ENCODE assay signal across 23 mouse cellular contexts in the genomic region with DNA sequence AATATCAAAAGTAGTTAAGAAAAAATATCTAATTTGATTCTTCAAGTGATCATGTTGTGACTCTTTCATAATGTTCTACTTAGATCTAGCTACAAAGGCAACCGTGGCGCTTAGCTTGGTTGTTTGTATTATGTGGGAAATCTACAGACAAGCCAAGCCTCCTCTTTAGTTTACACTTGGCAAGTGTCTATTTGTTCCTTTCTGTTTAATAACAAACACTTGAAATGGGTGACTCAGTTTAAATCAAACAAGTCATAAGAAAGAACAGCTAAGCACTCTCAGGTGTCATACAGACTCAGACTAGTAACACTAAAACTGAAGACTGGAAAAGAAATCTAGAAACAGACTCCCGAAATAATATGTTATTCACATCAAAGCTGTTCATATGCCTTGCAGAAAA. TPM values are rescaled to one million over a fixed set of nuclear protein-coding genes. Genes with fewer than 3 reads are reported as not detected.
"Had no signal": no experiment of that assay in that cellular context is flagged by ENCODE, and none has a peak within 500 bp of the region (broad histone marks: within the 10 kb centered on the region; RNA-seq: fewer than 3 reads in every experiment).

No protein-coding gene starts in this region.

- H3K27me3 ChIP-seq: liver, embryonic 12.5 days; midbrain, embryonic 12.5 days; neural tube, embryonic 13.5 days; neural tube, embryonic 15.5 days had no signal

- H3K27ac ChIP-seq: liver, embryonic 12.5 days; liver, embryonic 14.5 days; midbrain, embryonic 10.5 days; midbrain, embryonic 12.5 days; neural tube, embryonic 13.5 days; neural tube, embryonic 15.5 days had no signal

- H3K4me2 ChIP-seq: liver, embryonic 12.5 days; midbrain, embryonic 12.5 days; neural tube, embryonic 13.5 days; neural tube, embryonic 15.5 days had no signal

- H3K9me3 ChIP-seq: liver, embryonic 12.5 days; midbrain, embryonic 10.5 days; midbrain, embryonic 12.5 days; neural tube, embryonic 13.5 days; neural tube, embryonic 15.5 days had no signal

- H3K4me3 ChIP-seq: liver, embryonic 12.5 days; midbrain, embryonic 10.5 days; midbrain, embryonic 12.5 days; myocyte; neural tube, embryonic 13.5 days; neural tube, embryonic 15.5 days had no signal

- H3K4me1 ChIP-seq: liver, embryonic 12.5 days; midbrain, embryonic 10.5 days; midbrain, embryonic 12.5 days; neural tube, embryonic 13.5 days; neural tube, embryonic 15.5 days had no signal

- H3K9ac ChIP-seq: liver, embryonic 12.5 days; liver, embryonic 14.5 days; midbrain, embryonic 12.5 days; neural tube, embryonic 13.5 days; neural tube, embryonic 15.5 days had no signal

- DNase-seq: midbrain, embryonic 14.5 days; retina, postnatal 1 day; right cerebral cortex, adult 18-20 months; right cerebral cortex, postnatal 25 days; right cerebral cortex, postnatal 4 days; spleen, adult 18-20 months; thymus, adult 2 months; thymus, postnatal 25 days; thymus, postnatal 4 days had no signal

- ATAC-seq: liver, embryonic 12.5 days; midbrain, embryonic 16.5 days had no signal

- H3K36me3 ChIP-seq: liver, embryonic 12.5 days; midbrain, embryonic 10.5 days; midbrain, embryonic 12.5 days; neural tube, embryonic 13.5 days; neural tube, embryonic 15.5 days had no signal

RNA-seq across cellular contexts. Expression of gene Arhgef38, which starts 47.2 kb away (rescaled TPM):
- total RNA-seq: megakaryocyte, adult 5-6 weeks; megakaryocyte-erythroid progenitor cell, adult 5-6 weeks had no signal
- polyA plus RNA-seq: liver, adult 2 months; liver, embryonic 12.5 days; midbrain, embryonic 10.5 days; myocyte; neural tube, embryonic 11.5 days; neural tube, embryonic 13.5 days; testis, adult 2 months; urinary bladder, adult 2 months had no signal
